Mouse (Mus musculus) megakaryocyte, adult 5-6 weeks (primary cell): Measurements from ENCODE around the gene Spata13. TPM values are rescaled to one million over a fixed set of nuclear protein-coding genes. Genes with fewer than 3 reads are reported as not detected.

ENCODE experiments used
- ATAC-seq: 2 replicates; pipeline ENCODE4 v1.8.0; 2016; ENCODE audit warnings: mild to moderate bottlenecking, inconsistent platforms; ENCODE audit not compliant: poor library complexity, severe bottlenecking
- total RNA-seq, 2 experiments: library from RNA; stranded (forward) in 1 of 2; stranded (reverse) in 1 of 2; fragments of 153-499, 151-499 nt in 1 of 2; fragments of 221-1000, 200-1000 nt in 1 of 2; gene quantifications; 2 replicates each; pipeline versions ENCODE4 v1.2.3 to v1.2.4; 2015 to 2017

The Spata13 gene
- total RNA-seq, 2 experiments from 2014 or later: 9.4 to 19.0 TPM

DNA sequence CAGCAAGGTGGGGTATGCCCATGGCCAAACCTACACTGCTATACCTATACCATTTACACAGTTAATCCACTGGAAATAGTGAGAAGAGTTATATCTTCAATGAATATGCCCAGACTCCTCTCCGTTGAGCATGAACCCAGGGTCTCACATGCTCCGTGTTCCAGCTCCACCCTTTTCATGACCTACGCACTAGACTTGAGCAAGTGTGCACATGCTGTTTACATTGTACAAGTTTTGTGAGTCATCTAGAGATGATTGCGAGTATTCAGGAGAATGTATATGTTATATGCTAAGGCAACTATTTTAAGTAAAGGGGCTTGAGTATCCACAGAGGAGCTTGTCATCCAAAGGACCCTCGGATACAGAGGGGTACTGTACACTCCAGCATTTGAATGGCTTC is 77.4 kb downstream of the Spata13 start:
- no peak for ATAC-seq

DNA sequence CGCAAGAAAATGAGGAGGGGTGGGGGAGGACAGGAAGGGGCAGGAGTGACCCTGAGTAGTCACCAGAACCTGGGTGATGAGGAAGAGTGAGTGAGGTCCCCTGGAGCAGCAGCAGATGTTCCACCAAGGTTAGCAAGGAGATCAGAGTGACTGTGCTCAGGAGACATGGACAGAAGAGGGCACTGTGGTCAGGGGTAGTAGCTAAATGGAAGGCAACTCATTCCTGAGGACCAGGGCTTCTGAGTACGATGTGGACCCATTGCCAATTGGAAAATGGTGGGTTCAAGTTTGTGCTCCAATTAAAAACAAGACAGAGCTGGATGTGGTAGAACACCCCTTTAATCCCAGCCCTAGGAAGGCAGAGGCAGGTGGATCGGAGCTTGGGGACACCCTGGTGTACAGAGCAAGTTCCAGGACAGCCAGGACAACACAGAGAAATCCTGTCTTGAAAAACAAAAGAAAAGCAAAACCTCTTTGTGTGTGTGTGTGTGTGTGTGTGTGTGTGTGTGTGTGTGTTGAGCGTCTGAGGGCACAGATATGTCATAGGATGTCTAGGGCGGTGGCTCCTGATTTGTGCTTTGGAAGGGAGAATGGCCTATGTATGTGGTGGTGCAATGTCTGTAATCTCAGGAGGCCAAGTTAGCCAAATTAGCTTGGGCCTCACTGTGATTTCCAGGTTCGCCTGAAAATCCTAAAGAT is 77.9 kb downstream of the Spata13 start:
- 0 out of 2 replicates have a peak, but pooled peaks have one; percentile 20 for ATAC-seq

DNA sequence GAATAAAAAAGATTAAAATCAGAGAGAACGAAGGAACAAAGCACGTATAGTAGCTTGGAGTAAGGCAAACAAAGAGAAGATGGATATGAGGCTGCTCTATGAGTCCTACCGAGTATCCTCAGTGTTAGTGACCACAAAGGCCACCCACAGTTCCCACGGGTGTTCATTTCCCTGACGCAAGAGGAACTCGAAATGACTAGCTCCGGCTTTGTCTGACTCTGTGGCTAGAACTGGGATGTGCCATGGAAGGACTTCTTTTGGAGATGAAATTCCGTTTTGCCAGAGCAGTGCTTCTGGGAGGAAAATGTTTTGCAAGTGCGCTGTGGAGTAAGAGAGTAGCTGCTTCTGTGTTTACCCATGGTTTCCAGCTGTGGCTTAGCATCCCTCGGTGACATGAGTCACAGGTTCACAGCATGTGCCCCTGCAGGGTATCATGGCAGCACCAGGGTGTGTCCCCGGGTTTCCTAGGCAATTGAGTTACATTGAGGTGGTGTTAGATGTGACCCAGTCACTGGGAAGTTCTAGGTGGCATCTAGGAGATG is 78.6 kb downstream of the Spata13 start:
- peak; percentile 26; the same call in 1 of the 2 replicates for ATAC-seq

DNA sequence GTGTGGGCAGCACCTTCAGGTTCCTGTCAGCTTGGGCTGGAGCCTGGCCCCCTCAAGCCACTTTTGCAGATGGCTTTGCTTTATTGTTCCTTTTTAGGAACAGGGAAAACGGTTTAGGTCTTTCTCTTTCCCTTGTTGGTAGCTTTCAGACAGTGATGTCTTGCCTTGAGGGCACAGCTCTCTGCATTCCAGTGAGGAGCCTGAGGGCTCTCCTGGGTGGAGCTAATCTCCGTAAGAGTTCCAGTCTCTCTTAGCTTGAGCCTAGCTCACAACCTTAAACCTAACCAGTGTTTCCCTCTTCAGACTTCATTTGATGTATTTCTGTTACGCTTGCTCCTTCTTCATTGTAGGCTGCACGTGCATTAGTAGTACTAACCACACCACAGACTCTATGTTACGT is 81.9 kb downstream of the Spata13 start:
- no peak for ATAC-seq

DNA sequence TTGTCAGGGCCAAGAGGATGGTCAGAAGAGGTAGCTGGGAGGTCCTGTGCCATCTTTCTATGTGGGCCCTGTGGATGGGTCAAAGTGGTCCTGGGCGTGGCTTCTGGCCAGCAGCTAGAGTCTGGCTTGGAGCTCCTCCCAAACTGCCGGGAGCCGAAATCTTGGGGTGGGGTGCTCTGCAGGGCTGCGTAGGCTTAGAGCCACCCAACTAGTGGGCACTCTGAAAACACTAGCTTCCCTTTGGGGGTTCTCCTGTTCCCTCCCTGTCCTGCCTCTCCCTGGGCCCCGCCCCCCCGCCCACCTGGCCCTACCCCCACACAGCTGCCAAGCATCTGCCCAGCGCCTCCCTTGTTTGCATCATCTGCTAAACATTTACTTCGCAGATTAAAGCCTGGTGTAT is 87.5 kb downstream of the Spata13 start:
- ATAC-seq: 0 out of 2 replicates have a peak, but pooled peaks have one; percentile 8

DNA sequence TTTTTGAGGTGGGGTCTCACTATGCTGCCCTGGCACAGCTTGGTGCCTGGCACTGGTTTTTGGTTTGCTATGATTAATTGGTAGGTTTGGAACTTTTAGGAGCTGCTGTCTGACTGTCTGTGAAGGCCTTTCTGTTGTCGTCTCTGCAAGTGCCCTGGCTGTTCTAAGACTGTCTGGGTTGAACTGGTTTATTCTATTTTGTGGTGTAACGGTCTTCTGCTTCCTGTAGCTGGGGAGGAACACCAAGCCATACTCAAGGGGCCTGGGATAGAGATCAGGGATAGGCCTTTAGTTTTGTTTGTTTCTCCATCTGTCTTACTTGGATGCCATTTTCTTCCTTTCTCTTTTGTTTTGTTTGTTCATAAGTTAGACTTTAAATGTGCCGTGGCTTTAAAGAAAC is 88.1 kb downstream of the Spata13 start:
- peak; percentile 29; the same call in 1 of the 2 replicates for ATAC-seq

DNA sequence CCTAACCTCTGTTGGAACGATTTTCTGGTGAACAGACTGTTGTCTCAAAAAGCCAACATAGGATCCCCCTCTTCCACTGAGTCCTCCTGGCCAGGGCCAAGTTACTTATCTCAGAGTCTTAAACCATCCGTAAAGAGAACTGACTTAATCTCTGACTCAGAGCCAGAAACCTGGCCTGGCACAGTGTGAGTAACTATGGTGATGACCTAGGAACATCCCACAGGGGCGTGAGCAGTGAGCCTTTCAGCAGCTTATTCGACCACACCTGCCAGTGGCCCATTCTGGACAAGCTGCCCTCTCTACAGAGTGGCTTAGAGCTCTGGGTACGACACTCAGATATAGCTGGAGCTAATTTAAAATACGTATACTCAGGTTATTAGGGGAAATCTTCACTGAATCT is 92.3 kb downstream of the Spata13 start:
- no peak for ATAC-seq

DNA sequence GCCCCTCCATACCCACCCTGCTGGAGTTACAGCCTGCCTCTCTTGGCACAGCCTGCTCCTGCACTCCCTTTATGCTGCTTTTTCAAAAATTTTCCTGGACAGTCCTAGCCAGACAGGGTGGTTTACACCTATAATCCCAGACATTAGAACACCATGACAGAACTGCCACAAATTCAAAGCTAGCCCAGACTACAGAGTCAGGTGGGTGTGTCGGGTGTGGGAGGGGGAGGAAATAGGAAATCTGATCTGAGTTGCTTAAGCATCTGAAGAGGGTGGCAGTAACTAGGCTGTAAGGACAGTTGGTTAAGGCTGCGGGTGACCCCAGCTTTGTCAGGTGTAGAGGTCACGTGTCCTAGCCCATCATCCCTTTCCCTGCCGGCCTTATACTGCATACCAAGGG is 93.3 kb downstream of the Spata13 start:
- ATAC-seq: peak; percentile 58

DNA sequence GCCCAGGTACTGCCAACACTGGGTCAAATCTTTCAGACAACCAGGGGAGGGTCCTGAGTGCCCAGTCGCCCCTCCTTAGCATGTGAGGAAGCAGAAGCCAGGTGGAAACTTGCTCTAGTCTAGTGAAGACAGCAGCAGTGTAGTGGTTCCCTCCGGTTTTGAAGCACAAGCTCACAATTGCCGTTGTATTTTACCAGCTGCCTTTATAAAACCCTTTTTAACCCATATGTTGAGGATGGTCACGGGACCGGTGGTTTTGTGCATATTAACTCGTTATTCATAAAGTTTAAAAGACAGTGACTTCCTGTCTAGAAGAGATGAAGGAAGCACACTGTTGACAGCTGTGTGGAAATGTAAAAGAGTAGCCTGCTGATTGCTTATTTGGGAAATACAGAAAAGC is 98.3 kb downstream of the Spata13 start:
- ATAC-seq: no peak

DNA sequence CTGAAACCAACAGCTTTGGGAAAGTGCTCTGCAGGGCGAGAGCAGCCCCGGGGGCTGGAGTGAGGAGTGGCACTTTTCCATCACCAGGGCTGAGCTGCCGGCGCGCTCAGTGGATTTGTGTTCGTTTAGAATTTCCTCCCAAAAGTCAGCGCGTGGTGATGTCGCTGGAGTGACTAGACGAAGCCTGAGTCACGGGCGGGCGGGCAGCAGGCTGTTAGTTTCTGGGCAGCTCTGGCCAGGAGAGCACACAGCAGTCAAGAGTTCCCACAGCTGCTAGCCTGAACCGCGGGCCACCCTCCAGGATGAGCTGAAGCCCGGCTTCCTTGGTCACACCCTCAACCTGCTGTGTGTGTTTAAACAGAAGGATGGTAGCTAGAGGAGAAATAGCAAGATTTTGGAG is 99.0 kb downstream of the Spata13 start:
- ATAC-seq: peak; percentile 36

DNA sequence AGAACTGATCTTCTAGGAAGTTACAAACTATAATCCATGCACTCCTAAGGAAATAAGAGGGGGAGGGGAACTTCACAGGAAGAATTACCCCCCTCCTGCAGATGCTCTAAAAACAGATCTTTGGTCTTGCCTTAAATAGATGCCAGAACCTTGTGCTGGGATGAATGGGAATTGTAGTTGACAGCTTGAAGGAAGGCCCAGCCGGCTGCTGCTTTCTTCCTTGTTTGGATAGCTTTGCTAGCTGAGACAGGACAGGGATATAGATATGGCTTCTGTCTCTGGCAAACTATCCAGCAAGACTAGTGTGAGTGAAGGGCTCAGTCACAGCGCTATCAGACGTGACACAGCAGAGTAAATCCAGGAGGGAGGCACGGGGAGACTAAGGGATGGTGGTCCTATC is 99.9 kb downstream of the Spata13 start:
- ATAC-seq: no peak

DNA sequence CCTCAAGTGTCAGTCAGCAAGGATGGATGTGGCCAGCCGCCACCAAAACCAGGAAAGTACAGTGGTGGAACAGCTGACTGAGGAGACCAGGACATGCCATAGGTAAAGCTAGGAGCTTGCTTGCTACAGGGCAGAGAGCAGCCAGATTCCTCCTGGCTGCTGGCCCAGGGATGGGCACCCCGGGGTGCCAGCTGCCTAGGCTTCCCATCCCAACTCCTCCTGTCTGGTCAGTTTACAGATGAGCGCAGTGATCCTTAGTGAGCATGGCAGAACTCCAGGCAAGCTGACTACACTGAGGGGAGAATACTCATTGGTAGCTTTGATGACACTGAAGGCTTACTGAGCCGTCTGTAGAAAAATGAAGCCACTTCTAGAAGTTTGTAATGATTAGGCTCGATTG is 101.4 kb downstream of the Spata13 start:
- ATAC-seq: no peak

DNA sequence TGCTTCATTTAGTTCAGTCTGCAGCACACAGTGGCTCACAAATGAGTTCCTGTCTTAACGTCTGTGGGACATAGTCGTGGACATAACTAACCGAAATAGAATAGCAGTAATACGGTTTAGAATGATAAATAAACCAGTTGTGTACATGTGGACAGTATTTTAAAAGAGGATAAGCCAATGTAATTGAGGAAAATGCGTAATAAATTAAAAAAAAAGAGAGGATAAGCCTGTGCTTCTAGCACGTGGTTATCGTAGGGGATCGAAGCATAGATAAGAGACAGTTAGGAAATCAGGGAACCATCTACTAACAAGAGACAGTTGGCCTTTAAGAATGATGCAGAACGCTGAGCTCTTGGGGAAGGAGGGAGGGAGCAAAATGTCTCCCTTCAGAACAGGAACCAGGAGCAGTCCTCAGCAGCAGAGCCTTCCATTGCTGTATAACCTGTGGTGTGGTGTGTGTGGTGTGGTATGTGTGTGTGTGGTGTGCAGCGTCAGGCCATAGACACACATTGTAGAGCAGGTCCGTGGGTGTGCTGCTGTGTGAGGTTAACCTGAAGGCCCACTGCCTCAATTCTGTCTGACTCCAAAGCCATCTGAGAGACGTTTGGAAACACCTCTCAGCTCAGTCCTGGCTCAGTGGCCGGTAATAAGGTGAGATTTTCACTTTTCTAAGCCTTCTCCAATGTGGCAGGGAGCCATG is 102.2 kb downstream of the Spata13 start:
- peak; percentile 36 for ATAC-seq

DNA sequence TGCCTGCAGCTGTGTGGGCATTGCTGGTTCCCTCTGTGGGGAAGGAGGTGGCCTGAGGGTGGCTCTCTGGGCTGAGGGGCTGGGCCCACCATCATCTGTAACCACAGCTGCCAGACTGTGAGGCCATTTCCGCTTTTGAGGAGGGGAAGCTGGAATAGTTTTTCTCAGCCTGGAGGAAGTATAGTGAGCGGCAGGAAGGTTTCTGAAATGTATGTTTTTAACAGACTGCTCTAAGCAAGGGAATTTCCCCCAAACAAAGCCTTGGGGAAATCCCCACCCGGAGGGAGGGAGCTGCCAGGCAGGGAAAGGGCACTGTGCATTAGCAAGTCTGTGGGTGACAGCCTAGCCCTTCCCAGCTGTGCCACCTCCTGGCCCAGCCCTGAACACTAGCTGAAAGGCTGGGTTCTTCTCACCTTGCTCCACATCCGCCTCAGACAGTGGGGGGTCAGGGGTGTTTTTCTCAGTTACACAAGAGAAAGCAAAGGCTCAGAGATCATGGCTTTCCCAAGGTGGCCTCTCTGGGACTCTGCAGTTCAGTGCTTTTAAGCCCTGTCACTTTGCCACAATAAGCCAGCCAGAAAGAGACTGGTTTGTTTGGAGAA is 102.9 kb downstream of the Spata13 start:
- ATAC-seq: peak; percentile 63

DNA sequence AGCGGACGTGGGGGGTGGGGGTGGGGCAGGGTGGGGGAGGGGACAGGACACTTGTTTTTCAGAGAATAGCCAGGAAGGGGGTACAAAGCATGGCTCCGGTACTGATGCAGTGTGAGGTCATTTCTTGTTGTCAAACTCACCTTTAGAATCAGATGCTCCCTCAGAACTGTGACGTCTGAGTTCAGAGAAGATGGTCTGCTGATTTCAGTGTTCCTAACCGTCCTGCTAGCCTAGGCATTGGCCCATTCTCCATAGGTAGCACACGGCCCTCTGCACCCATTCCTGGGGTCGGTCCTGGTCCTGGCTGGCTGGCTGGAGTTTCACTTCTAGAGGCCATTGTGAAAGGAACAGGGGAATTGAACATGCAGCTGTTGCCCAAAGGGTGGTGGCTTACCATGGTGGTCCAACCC is 103.4 kb downstream of the Spata13 start:
- no peak for ATAC-seq

DNA sequence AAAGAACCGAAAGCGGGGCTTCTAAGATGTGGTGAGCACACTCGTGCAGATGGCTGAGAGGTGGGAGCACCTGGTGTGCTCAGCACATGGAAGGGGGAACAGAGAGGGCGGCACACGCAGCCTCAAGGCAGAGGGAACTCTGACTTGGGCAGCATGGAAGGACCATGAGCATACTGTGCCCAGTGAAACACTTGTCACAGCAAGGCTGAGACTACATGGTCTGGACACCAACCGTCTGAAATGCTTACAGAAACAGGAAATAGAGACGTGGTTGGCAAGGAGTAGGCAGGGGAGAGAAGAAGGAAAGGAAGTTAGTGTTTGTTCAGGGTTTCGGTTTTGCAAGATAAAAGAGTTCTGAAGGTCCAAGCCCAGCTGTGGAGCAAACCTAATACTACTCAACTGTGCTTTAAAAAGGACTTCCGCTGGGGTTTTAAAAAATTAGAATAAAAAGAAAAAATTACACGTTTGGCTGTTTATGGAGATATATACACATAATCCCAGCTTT is 104.7 kb downstream of the Spata13 start:
- ATAC-seq: peak; percentile 40

DNA sequence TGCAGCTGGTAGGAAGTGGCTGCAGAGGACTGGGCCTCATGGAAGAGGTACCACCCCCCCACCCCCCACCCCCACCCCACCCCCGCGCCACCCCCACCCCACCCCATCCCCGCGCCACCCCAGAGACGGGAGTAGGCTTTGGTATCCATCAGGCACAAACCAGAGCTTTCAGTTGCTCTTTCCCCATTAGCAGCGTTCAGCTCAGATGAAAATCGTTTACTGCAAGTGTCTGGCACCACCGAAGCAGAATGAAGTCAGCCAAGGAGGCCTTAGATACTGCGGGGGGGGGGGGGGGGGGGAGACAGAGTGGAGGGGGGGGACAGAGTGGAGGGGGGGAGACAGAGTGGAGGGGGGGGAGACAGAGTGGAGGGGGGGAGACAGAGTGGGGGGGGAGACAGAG is 105.4 kb downstream of the Spata13 start:
- ATAC-seq: no peak

DNA sequence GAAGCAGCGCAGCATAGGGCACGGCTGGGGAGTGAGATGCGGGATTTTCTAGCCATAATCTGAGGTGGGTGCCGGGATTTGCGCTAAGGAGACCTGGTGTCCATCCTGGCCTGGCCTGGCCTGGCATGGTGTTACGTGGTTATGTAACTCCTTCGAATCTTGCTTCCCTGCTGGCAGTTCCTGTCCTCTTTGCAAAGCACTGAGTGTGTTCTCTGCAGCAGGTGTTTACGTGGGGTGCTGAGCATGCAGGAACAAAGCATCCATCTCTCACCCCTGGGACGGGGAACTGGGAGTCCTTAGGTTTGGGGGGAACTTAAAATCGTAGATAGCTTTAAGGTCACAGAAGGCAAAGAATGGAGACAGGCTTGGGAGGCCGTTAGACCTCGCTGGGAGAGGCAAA is 105.8 kb downstream of the Spata13 start:
- no peak for ATAC-seq

DNA sequence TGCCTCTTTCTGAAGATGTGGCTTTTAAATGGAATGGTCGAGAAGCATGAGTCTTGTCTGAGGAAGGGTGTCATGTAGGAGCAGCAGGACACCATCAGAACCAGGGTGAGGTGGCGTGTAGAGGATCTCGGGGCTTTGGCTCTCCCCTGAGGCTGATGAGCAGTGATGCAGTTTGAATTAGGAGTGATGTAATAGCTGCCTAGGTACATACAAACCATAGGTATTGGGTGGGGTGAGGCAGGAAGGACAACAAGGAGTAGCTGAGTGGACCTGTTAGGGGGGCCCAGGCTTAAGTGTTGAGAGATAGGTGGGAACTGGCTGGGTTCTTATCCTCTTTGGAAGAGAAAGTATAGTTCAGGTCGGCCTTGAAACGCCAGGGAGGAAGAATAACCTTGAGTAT is 106.7 kb downstream of the Spata13 start:
- no peak for ATAC-seq

DNA sequence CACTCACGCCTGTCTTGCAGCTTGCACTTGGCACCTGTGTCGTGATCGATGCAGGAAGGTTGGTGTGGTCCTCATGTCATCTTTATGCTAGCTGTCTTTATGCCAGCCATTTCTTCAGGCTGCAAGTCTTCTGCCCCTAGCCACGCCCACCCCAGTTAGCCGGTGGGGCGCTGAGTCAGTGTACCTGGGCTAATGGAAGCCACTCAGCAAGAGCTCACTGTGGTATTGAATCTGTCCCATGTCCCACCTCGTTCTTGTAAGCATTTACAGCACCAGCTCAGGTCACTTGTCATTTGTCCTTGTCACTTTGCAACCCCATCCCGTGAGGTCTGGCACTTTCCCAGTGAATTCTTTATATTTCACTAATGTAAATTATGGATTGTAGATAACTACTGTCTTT is 107.2 kb downstream of the Spata13 start:
- ATAC-seq: no peak

DNA sequence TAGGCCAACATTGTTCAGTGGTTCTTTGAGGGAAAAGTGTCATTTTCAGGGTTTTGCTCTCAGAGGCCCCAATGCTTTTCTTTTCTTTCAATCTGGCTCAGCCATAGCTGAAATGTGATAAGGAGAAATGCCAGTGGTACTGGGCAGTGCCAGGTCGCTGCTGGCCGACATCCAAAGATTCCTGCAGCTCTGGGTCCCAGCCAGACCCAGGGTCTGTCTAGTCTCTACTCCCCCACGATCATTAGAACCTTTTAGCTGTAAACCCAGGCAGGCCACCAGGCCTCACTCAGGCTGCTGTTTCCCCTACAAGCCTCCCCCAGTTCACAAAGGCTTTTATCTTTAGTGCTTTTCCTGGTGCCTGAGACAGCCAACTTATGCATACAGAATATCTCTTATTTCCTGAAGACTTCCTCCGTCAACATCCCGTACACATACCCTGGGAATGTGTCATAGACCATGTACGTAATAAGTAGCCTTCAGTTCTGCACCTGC is 107.7 kb downstream of the Spata13 start:
- no peak for ATAC-seq
